8 mouse cellular contexts compared by ENCODE assay signal in the genomic region with DNA sequence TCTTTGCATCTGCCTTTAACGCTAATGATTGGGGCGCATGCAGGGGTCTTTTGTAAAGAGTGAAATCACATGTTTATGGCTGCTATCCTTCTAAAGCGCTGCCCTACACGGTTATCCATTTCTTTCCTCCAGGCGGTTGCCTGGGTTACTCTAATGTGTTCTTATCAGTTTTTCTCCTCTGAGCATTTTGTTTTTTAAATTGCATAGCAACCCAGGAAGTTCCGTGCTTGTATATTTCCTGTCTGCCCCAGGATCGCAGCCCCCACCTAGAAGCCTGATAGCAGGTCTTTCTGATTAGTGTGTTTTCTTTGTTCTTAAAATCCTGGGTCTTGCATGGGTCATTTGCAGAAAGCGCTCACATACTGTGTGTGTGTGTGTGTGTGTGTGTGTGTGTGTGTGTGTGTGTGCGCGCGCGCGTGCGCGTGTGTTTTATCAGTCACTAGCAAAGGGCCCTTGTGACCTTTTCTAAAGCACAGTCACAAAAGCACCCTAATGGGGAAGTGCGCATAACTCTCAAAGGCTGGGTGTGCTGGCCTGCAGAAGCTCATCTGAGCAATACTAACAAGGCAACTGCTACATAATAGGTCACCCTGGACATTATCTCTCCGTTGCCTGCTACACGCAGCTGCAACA. TPM values are rescaled to one million over a fixed set of nuclear protein-coding genes. Genes with fewer than 3 reads are reported as not detected.
A peak's percentile ranks its signal among the peaks of the same experiment; 100 is the strongest.
DNase-seq lines count a peak whose midpoint lies in the region; ATAC-seq and TF ChIP-seq lines count a peak whose summit lies in the region.
"Had no signal": no experiment of that assay in that cellular context is flagged by ENCODE, and none has a peak within 500 bp of the region (broad histone marks: within the 10 kb centered on the region; RNA-seq: fewer than 3 reads in every experiment).

No protein-coding gene starts in this region.

- H3K4me3 ChIP-seq in midbrain, embryonic 14.5 days (replicated peaks; ENCODE audit: low read depth, low read length) = no peak overlapping the region
- H3K4me3 ChIP-seq in midbrain, embryonic 11.5 days (ENCODE audit: low read depth, low read length) = no peak overlapping the region
- H3K4me3 ChIP-seq in forebrain, embryonic 15.5 days = no peak overlapping the region
- H3K4me3 ChIP-seq in liver, embryonic 11.5 days (ENCODE audit: low read depth, low read length) = no peak overlapping the region
- no peak overlapping the region for H3K4me3 ChIP-seq in stomach, embryonic 14.5 days (ENCODE audit: low read depth, low read length)
- H3K4me3 ChIP-seq in kidney, adult 2 months (ENCODE audit: insufficient read depth, low read depth, low read length) = no peak overlapping the region
- H3K4me3 ChIP-seq: embryonic facial prominence, embryonic 12.5 days had no signal

- no peak for TF ChIP-seq POLR2A in kidney, adult 2 months (IDR thresholded peaks at IDR 0.05; ENCODE audit: low read depth, low read length)

- 0 out of 2 replicates have a peak overlapping the region, but pooled peaks have one; percentile 5 for H3K27ac ChIP-seq in midbrain, embryonic 14.5 days (replicated peaks; ENCODE audit: low read depth, low read length)
- H3K27ac ChIP-seq in midbrain, embryonic 11.5 days (ENCODE audit: low read depth, low read length) = no peak overlapping the region
- no peak overlapping the region for H3K27ac ChIP-seq in forebrain, embryonic 15.5 days (replicated peaks)
- no peak overlapping the region for H3K27ac ChIP-seq in liver, embryonic 11.5 days (ENCODE audit: low read depth, low read length)
- no peak overlapping the region for H3K27ac ChIP-seq in stomach, embryonic 14.5 days (ENCODE audit: low read length)
- no peak overlapping the region for H3K27ac ChIP-seq in kidney, adult 2 months (ENCODE audit: insufficient read depth, low read depth, low read length)
- H3K27ac ChIP-seq: embryonic facial prominence, embryonic 12.5 days had no signal

- H3K36me3 ChIP-seq in midbrain, embryonic 14.5 days (ENCODE audit: control insufficient read depth, insufficient read depth, low read length) = no peaks in the 10 kb centered on the region
- H3K36me3 ChIP-seq in midbrain, embryonic 11.5 days (ENCODE audit: control insufficient read depth, insufficient read depth, low read length) = no peaks in the 10 kb centered on the region
- H3K36me3 ChIP-seq in forebrain, embryonic 15.5 days = no peaks in the 10 kb centered on the region
- H3K36me3 ChIP-seq in liver, embryonic 11.5 days (ENCODE audit: control insufficient read depth, insufficient read depth, low read length) = no peaks in the 10 kb centered on the region
- H3K36me3 ChIP-seq in stomach, embryonic 14.5 days (ENCODE audit: control insufficient read depth, insufficient read depth, low read length) = no peaks in the 10 kb centered on the region
- H3K36me3 ChIP-seq in kidney, adult 2 months (ENCODE audit: control insufficient read depth, insufficient read depth, low read length) = no peaks in the 10 kb centered on the region
- H3K36me3 ChIP-seq: embryonic facial prominence, embryonic 12.5 days had no signal

- H3K9ac ChIP-seq in midbrain, embryonic 14.5 days (replicated peaks; ENCODE audit: low read length) = no peak overlapping the region
- H3K9ac ChIP-seq in midbrain, embryonic 11.5 days (ENCODE audit: low read length) = no peak overlapping the region
- no peak overlapping the region for H3K9ac ChIP-seq in forebrain, embryonic 15.5 days (replicated peaks)
- H3K9ac ChIP-seq in liver, embryonic 11.5 days (ENCODE audit: low read depth, low read length) = no peak overlapping the region
- no peak overlapping the region for H3K9ac ChIP-seq in stomach, embryonic 14.5 days (replicated peaks; ENCODE audit: low read depth, low read length)
- H3K9ac ChIP-seq: embryonic facial prominence, embryonic 12.5 days had no signal

- 79% methylated on average over 18 of the region's 18 CpGs for WGBS in midbrain, embryonic 14.5 days
- 83% methylated on average over 18 of the region's 18 CpGs for WGBS in midbrain, embryonic 11.5 days
- WGBS in forebrain, embryonic 15.5 days = 77% methylated on average over 18 of the region's 18 CpGs
- WGBS in liver, embryonic 11.5 days = 56% methylated on average over 18 of the region's 18 CpGs
- 56% methylated on average over 18 of the region's 18 CpGs for WGBS in stomach, embryonic 14.5 days
- 74% methylated on average over 18 of the region's 18 CpGs for WGBS in kidney, adult 2 months

- no peak overlapping the region for H3K4me2 ChIP-seq in midbrain, embryonic 14.5 days (ENCODE audit: low read length)
- no peak overlapping the region for H3K4me2 ChIP-seq in midbrain, embryonic 11.5 days
- no peak overlapping the region for H3K4me2 ChIP-seq in forebrain, embryonic 15.5 days (replicated peaks)
- peak overlapping the region; percentile 36 for H3K4me2 ChIP-seq in liver, embryonic 11.5 days
- H3K4me2 ChIP-seq in stomach, embryonic 14.5 days (replicated peaks; ENCODE audit: low read depth, low read length) = 0 out of 2 replicates have a peak overlapping the region, but pooled peaks have one; percentile 12
- H3K4me2 ChIP-seq: embryonic facial prominence, embryonic 12.5 days had no signal

- H3K9me3 ChIP-seq in midbrain, embryonic 14.5 days (ENCODE audit: control insufficient read depth, low read length) = no peaks in the 10 kb centered on the region
- no peaks in the 10 kb centered on the region for H3K9me3 ChIP-seq in midbrain, embryonic 11.5 days (ENCODE audit: control insufficient read depth, low read length)
- no peaks in the 10 kb centered on the region for H3K9me3 ChIP-seq in forebrain, embryonic 15.5 days
- no peaks in the 10 kb centered on the region for H3K9me3 ChIP-seq in liver, embryonic 11.5 days (ENCODE audit: control insufficient read depth, low read length)
- H3K9me3 ChIP-seq in stomach, embryonic 14.5 days (ENCODE audit: control insufficient read depth, low read depth, low read length) = no peaks in the 10 kb centered on the region
- H3K9me3 ChIP-seq: embryonic facial prominence, embryonic 12.5 days had no signal

- no peaks in the 10 kb centered on the region for H3K27me3 ChIP-seq in midbrain, embryonic 14.5 days (ENCODE audit: control insufficient read depth, insufficient read depth, low read length)
- H3K27me3 ChIP-seq in midbrain, embryonic 11.5 days (ENCODE audit: control insufficient read depth, insufficient read depth, low read length) = no peaks in the 10 kb centered on the region
- H3K27me3 ChIP-seq in forebrain, embryonic 15.5 days = no peaks in the 10 kb centered on the region
- no peaks in the 10 kb centered on the region for H3K27me3 ChIP-seq in liver, embryonic 11.5 days (replicated peaks; ENCODE audit: control insufficient read depth, insufficient read depth, low read length)
- no peaks in the 10 kb centered on the region for H3K27me3 ChIP-seq in stomach, embryonic 14.5 days (ENCODE audit: control insufficient read depth, insufficient read depth, low read length)
- H3K27me3 ChIP-seq in kidney, adult 2 months (replicated peaks; ENCODE audit: control insufficient read depth, insufficient read depth, low read length) = no peaks in the 10 kb centered on the region
- H3K27me3 ChIP-seq: embryonic facial prominence, embryonic 12.5 days had no signal

- TF ChIP-seq CTCF in kidney, adult 2 months (conservative IDR thresholded peaks at IDR 0.05; ENCODE audit: insufficient read depth, insufficient read length, low read depth, low read length) = no peak

- H3K4me1 ChIP-seq in midbrain, embryonic 14.5 days (ENCODE audit: control insufficient read depth, insufficient read depth, low read length) = no peaks in the 10 kb centered on the region
- H3K4me1 ChIP-seq in midbrain, embryonic 11.5 days (ENCODE audit: control insufficient read depth, insufficient read depth, low read length) = no peaks in the 10 kb centered on the region
- 0 out of 2 replicates have a peak, but pooled peaks cover 3% of the 10 kb centered on the region for H3K4me1 ChIP-seq in forebrain, embryonic 15.5 days
- H3K4me1 ChIP-seq in liver, embryonic 11.5 days (replicated peaks; ENCODE audit: control insufficient read depth, insufficient read depth, low read length) = peaks cover 4% of the 10 kb centered on the region; the same call in 1 of the 2 replicates
- H3K4me1 ChIP-seq in stomach, embryonic 14.5 days (ENCODE audit: control insufficient read depth, insufficient read depth, low read length) = no peaks in the 10 kb centered on the region
- no peaks in the 10 kb centered on the region for H3K4me1 ChIP-seq in kidney, adult 2 months (ENCODE audit: control insufficient read depth, insufficient read depth, low read length)

- no peak for ATAC-seq in midbrain, embryonic 14.5 days (ENCODE audit: low FRiP score, low TSS enrichment)
- no peak for ATAC-seq in midbrain, embryonic 11.5 days (ENCODE audit: low FRiP score)
- ATAC-seq in forebrain, embryonic 15.5 days (replicated peaks) = 0 out of 2 replicates have a peak, but pooled peaks have one; percentile 35
- peak; percentile 57 for ATAC-seq in liver, embryonic 11.5 days (replicated peaks; ENCODE audit: low FRiP score)
- 0 out of 2 replicates have a peak, but pooled peaks have one; percentile 31 for ATAC-seq in stomach, embryonic 14.5 days (ENCODE audit: insufficient number of reproducible peaks, insufficient read depth, low FRiP score, low read depth)

- peak; percentile 27 for DNase-seq in midbrain, embryonic 14.5 days
- DNase-seq in midbrain, embryonic 11.5 days (ENCODE audit: low spot score, missing footprints) = no peak
- peak; percentile 36 for DNase-seq in liver, embryonic 11.5 days (ENCODE audit: low spot score)
- no peak for DNase-seq in adrenal gland, adult 18-20 months (ENCODE audit: low spot score in 2 of 2)
- DNase-seq in kidney, adult 2 months = no peak

RNA-seq across cellular contexts. Expression of gene Myl1, which starts 42.5 kb away (rescaled TPM):
- 0.30 TPM in 1 of 2 replicates, not detected in the other for polyA plus RNA-seq in midbrain, embryonic 14.5 days (2014; fragmentation: Nextera tagmentation; extraction: Ambion mirVana)
- polyA plus RNA-seq in midbrain, embryonic 11.5 days (2014; fragmentation: Nextera tagmentation; extraction: Ambion mirVana) = 0.36 and 0.55 TPM in 2 replicates
- polyA plus RNA-seq in forebrain, embryonic 15.5 days (2015; fragmentation: Nextera tagmentation; extraction: Ambion mirVana) = 0.40 and 1.4 TPM in 2 replicates
- 5.9 and 12.3 TPM in 2 replicates for polyA plus RNA-seq in liver, embryonic 11.5 days (2014; fragmentation: Nextera tagmentation; extraction: Ambion mirVana)
- polyA plus RNA-seq in stomach, embryonic 14.5 days (2014; fragmentation: Nextera tagmentation; extraction: Ambion mirVana) = 14.9 and 19.0 TPM in 2 replicates
- 10 to 100 TPM; 13.6 to 60.3 TPM for total RNA-seq in adrenal gland, adult 18-20 months (2021)
- polyA plus RNA-seq in kidney, adult 2 months (2012; rRNA removed) = 1.2 and 56.0 TPM in 2 replicates

RNA-seq across cellular contexts. Expression of gene Lancl1, which starts 51.0 kb away (rescaled TPM):
- 171 and 181 TPM in 2 replicates for polyA plus RNA-seq in midbrain, embryonic 14.5 days (2014; fragmentation: Nextera tagmentation; extraction: Ambion mirVana)
- 83.1 and 90.4 TPM in 2 replicates for polyA plus RNA-seq in midbrain, embryonic 11.5 days (2014; fragmentation: Nextera tagmentation; extraction: Ambion mirVana)
- polyA plus RNA-seq in forebrain, embryonic 15.5 days (2015; fragmentation: Nextera tagmentation; extraction: Ambion mirVana) = 171 and 177 TPM in 2 replicates
- polyA plus RNA-seq in liver, embryonic 11.5 days (2014; fragmentation: Nextera tagmentation; extraction: Ambion mirVana) = 48.8 and 49.0 TPM in 2 replicates
- polyA plus RNA-seq in stomach, embryonic 14.5 days (2014; fragmentation: Nextera tagmentation; extraction: Ambion mirVana) = 127 and 142 TPM in 2 replicates
- total RNA-seq in adrenal gland, adult 18-20 months (2021) = 10 to 100 TPM; 43.2 to 50.0 TPM
- 66.9 and 75.1 TPM in 2 replicates for polyA plus RNA-seq in kidney, adult 2 months (2012; rRNA removed)

Comparison
In these comparisons a context has a peak if more than half of its experiments do, and no peak if none do; other contexts are left out.
1. DNase-seq: peak in midbrain, embryonic 14.5 days (single experiment) and liver, embryonic 11.5 days (single experiment); none in midbrain, embryonic 11.5 days (single experiment), adrenal gland, adult 18-20 months (0 of 2) and kidney, adult 2 months (single experiment).
2. ATAC-seq: peak in forebrain, embryonic 15.5 days (single experiment), liver, embryonic 11.5 days (single experiment) and stomach, embryonic 14.5 days (single experiment); none in midbrain, embryonic 14.5 days (single experiment) and midbrain, embryonic 11.5 days (single experiment).
3. H3K4me2 ChIP-seq: peak in liver, embryonic 11.5 days (single experiment) and stomach, embryonic 14.5 days (single experiment); none in midbrain, embryonic 14.5 days (single experiment), midbrain, embryonic 11.5 days (single experiment) and forebrain, embryonic 15.5 days (single experiment).